Mouse (Mus musculus) small intestine, adult 2 months (tissue): ENCODE measurements around the gene Slc22a23. TPM values are rescaled to one million over a fixed set of nuclear protein-coding genes. Genes with fewer than 3 reads are reported as not detected.

ENCODE experiments used
- H3K27ac ChIP-seq: fragments of 200-500 bp; 2 replicates; pipeline ENCODE4 v1.5.1; 2012; ENCODE audit warnings: low read depth, low read length, control low read depth, inconsistent platforms; ENCODE audit not compliant: insufficient read depth
- H3K27me3 ChIP-seq: fragments of 200-500 bp; 2 replicates; pipeline ENCODE4 v1.6.1; 2012; ENCODE audit warnings: mild to moderate bottlenecking, moderate library complexity, low read length, inconsistent platforms; ENCODE audit not compliant: control insufficient read depth, insufficient read depth
- H3K36me3 ChIP-seq: fragments of 200-500 bp; 2 replicates; pipeline ENCODE4 v1.6.1; 2012; ENCODE audit warnings: mild to moderate bottlenecking, low read length, control low read depth, inconsistent platforms; ENCODE audit not compliant: control insufficient read depth, insufficient read depth
- H3K4me1 ChIP-seq: fragments of 200-500 bp; 2 replicates; pipeline ENCODE4 v1.6.1; 2012; ENCODE audit warnings: low read length, inconsistent platforms, mixed read lengths; ENCODE audit not compliant: control insufficient read depth, insufficient read depth, insufficient read length
- H3K4me3 ChIP-seq: fragments of 200-500 bp; 2 replicates; pipeline ENCODE4 v1.5.1; 2012; ENCODE audit warnings: low read depth, mild to moderate bottlenecking, control low read depth, inconsistent platforms, low read length, moderate library complexity
- CTCF ChIP-seq: fragments of 200-500 bp; IDR thresholded peaks from 2 replicates; pipeline ENCODE4 v1.5.1; 2012; ENCODE audit warnings: low read depth, mild to moderate bottlenecking, control low read depth, inconsistent platforms, low read length, moderate library complexity, mixed read lengths; ENCODE audit not compliant: insufficient replicate concordance, insufficient read length; ENCODE audit errors: extremely low read depth
- POLR2A ChIP-seq: fragments of 200-500 bp; IDR thresholded peaks from 2 replicates; pipeline ENCODE4 v1.6.1; 2012; ENCODE audit warnings: low read depth, mild to moderate bottlenecking, control low read depth, inconsistent platforms, low read length, moderate library complexity
- WGBS: fragments of 180-500 bp; shearing (Covaris S2); methylation state at CpG from one replicate; pipeline ENCODE4 v1.1.7; 2018; 5-methylcytosine and 5-hydroxymethylcytosine counted together
- polyA plus RNA-seq: library from polyadenylated mRNA; depleted of rRNA; stranded (reverse); fragments of >200 nt; gene quantifications from 2 replicates; pipeline ENCODE4 v1.2.3, GENCODE M21; 2012

Slc22a23 gene
- polyA plus RNA-seq, 1 experiment = 52.9 TPM

DNA sequence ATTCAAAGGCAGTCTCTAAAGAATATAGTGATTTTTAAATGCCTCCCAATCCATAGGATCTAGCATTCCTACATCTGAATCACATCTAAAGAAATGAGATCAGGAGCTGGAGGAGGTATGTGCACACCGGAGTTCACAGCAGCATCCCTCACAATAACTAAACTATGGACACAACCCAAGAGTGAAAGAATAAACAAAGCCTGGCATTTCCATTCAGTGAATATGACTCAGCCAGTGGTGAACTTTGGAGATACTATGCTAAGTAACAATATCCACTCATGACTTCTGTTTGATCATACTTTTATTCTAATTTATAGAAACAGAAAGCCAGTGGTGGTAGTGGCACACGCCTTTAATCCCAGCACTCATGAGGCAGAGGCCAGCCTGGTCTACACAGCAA lies 67.4 kb downstream of the Slc22a23 start:
- TF ChIP-seq POLR2A = no peak
- TF ChIP-seq CTCF = no peak
- Histone ChIP-seq H3K4me3 (no peak overlapping the region), H3K27ac (no peak overlapping the region), H3K36me3 (no peaks in the 10 kb centered on the region), H3K27me3 (no peaks in the 10 kb centered on the region), H3K4me1 (peaks cover 9% of the 10 kb centered on the region; the same call in 1 of the 2 replicates)
- WGBS = 83% methylated on average over 2 of the region's 2 CpGs

DNA sequence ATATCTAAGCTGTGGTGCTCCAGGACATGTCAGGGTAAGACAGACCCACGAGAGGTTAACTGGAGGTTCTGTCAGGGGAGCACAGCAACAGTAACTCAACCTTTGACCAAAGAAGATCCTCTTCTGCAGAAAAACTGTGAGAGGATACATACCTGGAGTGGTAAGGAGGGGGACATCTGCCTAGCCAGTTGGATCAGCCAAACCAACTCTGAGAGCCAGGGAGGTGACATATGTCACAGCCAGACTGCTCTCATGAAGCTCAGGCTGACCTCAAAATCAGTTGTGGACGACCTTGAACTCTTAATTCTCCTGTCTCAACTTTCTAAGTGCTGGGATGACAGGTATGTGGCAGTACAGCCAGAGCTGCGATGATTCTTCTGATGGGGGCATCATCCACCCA lies 68.0 kb downstream of the Slc22a23 start:
- 81% methylated on average over 3 of the region's 3 CpGs for WGBS
- H3K4me3 ChIP-seq = no peak overlapping the region
- TF ChIP-seq CTCF (no peak), POLR2A (no peak)
- peaks cover 9% of the 10 kb centered on the region; the same call in 1 of the 2 replicates for H3K4me1 ChIP-seq
- no peak overlapping the region for H3K27ac ChIP-seq
- H3K36me3 ChIP-seq = no peaks in the 10 kb centered on the region
- H3K27me3 ChIP-seq = no peaks in the 10 kb centered on the region

DNA sequence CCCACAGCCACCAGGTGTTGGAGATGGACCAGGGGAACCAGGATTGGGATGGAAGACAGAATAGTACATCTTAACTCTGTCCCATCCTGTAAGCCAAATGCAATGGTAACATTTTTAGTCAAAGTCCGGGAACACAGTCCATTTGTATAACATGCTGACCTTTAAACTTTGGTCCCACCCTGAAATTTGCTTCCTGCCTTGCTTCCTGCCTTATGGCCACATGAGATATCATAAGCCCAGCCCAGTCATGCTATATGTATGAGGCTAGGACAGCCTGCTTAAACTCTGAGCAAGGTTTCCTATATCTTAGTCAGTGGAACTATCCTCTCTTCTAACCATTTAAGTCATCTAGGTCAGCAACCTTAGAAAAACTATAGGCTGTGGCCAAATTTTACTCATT lies 70.1 kb downstream of the Slc22a23 start:
- Histone ChIP-seq H3K4me3 (no peak overlapping the region), H3K27ac (peak overlapping the region; percentile 88), H3K27me3 (no peaks in the 10 kb centered on the region), H3K4me1 (peaks cover 9% of the 10 kb centered on the region; the same call in 1 of the 2 replicates), H3K36me3 (no peaks in the 10 kb centered on the region)
- TF ChIP-seq POLR2A = no peak
- no peak for TF ChIP-seq CTCF
- WGBS = 26% methylated on average over 1 of the region's 1 CpGs

DNA sequence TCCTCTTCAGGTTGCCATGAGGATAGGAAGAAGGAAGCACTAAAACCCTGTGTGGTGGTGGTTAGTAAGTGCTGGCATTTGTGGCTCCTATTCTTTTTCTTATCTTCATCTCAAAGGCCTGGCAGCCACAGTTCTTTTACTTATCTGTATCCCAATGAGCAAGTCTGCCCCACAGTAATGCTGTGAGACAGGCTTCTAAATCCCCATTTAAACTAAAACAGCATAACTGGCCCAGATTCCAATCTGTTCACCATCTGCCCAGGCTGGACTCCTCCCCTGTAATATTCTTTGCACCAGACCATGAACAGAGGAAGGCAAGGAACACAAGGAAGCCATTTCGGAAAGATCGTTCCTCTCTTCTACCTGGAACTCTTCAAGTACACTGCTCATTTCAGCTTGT lies 70.6 kb downstream of the Slc22a23 start:
- 75% methylated on average over 2 of the region's 2 CpGs for WGBS
- peak overlapping the region; percentile 88 for H3K27ac ChIP-seq
- no peaks in the 10 kb centered on the region for H3K27me3 ChIP-seq
- TF ChIP-seq POLR2A (no peak), CTCF (no peak)
- no peaks in the 10 kb centered on the region for H3K36me3 ChIP-seq
- H3K4me3 ChIP-seq = no peak overlapping the region
- H3K4me1 ChIP-seq = peaks cover 9% of the 10 kb centered on the region; the same call in 1 of the 2 replicates

DNA sequence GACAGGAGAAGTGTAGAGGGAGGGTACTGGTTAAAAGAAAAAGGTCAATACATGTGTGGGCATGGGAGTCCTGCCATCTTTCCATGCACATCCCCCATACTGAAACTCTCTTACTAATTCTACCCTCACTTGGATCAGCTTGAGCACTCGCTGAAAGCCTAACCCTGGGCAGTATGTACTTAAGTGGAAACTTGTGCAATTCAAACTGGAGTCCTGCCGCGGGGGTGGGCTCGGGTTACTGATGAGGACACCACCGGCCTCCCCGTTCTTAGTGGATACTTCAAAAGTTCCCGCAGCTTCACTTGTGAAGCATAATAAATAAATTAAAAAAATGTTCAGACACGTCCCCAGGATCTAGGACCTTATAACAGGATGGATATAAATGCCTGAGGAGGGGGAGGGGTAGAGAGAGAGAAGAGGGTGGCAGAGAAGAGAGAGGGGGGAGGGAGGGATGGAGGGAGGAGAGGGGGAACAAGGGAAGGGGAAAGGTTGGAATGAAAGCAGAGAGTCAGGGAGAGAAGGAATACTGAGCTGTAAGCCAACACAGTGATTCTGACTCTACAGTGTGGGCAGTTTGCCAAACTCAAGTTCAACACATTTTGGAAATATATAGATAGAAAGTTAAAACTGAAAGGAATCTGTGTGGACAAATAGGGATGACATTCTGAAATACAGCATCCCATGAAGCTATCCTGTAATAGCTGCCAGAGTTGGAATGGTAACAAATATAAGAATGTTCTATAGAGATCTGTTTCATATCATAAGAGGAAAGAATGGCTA lies 72.5 kb downstream of the Slc22a23 start:
- no peaks in the 10 kb centered on the region for H3K36me3 ChIP-seq
- H3K4me1 ChIP-seq = peaks cover 9% of the 10 kb centered on the region; the same call in 1 of the 2 replicates
- no peaks in the 10 kb centered on the region for H3K27me3 ChIP-seq
- H3K27ac ChIP-seq = no peak overlapping the region
- no peak overlapping the region for H3K4me3 ChIP-seq
- TF ChIP-seq CTCF = no peak
- no peak for TF ChIP-seq POLR2A
- WGBS = 65% methylated on average over 8 of the region's 8 CpGs

DNA sequence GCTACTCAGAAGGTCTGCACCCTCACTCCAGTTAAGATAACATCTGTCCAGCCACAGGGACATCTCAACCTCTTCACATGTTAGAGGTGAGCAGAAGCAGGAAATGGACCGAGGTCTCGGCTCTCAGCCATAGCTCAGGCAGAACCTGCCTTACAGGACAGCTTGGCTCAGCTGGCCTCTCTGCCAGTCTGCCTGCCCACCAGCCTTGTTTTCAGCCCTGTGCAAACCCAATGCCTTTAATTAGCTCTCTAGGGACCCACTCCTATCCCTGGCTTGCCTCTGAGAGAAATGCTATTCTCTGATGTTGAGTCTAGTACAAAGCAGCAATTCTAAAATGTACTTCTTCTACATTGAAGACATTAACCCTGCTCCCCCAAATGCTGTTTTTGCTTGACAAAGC lies 73.3 kb downstream of the Slc22a23 start:
- WGBS = 82% methylated on average over 2 of the region's 2 CpGs
- no peak overlapping the region for H3K27ac ChIP-seq
- no peaks in the 10 kb centered on the region for H3K27me3 ChIP-seq

DNA sequence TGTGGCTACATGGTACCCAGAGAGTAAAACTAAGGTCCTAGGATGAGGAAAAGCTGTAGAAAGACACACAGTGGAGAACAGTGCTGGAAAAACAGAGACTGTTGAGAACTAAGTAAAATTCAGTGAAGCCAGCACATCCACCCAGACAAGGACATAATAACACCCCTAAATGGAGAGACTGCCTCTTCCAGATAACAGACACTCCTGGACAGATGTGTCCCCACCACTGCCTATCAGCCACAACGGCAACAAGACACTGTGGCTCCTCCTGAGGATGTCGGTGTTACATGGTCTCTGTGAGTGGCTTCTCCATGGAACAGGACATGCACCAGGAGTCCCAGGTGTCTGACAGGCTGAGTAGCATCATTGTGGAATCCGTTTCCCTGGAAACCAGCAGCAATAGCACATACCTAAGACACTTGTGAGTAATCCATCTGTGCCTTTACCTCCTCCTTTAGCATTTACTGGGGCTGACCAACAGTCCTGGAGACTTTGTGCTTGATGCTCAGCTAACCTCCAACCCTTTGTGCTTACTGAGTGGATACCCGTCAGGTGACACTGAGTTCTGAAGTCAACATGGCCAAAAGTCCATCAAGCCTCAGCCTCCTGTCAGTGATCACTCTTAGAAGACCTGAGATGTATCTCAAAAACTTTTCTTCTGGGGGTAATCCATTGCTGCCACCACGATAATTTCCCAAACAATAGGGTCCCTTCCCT lies 73.9 kb downstream of the Slc22a23 start:
- 91% methylated on average over 5 of the region's 5 CpGs for WGBS
- H3K27ac ChIP-seq = no peak overlapping the region
- peaks cover 13% of the 10 kb centered on the region; the same call in 1 of the 2 replicates for H3K4me1 ChIP-seq
- H3K36me3 ChIP-seq = no peaks in the 10 kb centered on the region
- no peak overlapping the region for H3K4me3 ChIP-seq
- H3K27me3 ChIP-seq = no peaks in the 10 kb centered on the region
- TF ChIP-seq POLR2A (no peak), CTCF (no peak)

More for the DNA sequence above, 73.3 kb downstream of the Slc22a23 start:
- TF ChIP-seq POLR2A (no peak), CTCF (no peak)
- Histone ChIP-seq H3K36me3 (no peaks in the 10 kb centered on the region), H3K4me1 (peaks cover 13% of the 10 kb centered on the region; the same call in 1 of the 2 replicates), H3K4me3 (no peak overlapping the region)
